Mouse (Mus musculus): ENCODE results near the gene C2cd4c. TPM values are rescaled to one million over a fixed set of nuclear protein-coding genes. Genes with fewer than 3 reads are reported as not detected.

C2cd4c gene
- polyA plus RNA-seq, 1 experiment from 2014 or later: not detected

Other genes starting within 250 kb of the C2cd4c start
- not detected in 2 replicates for gene Vmn2r83, start 145.3 kb downstream of the C2cd4c start, polyA plus RNA-seq (2015; fragmentation: Nextera tagmentation; extraction: Ambion mirVana)
- gene Plpp2, start 80.2 kb downstream of the C2cd4c start, polyA plus RNA-seq (2015; fragmentation: Nextera tagmentation; extraction: Ambion mirVana): 32.9 and 34.4 TPM in 2 replicates
- gene Mier2, start 58.8 kb downstream of the C2cd4c start, polyA plus RNA-seq (2015; fragmentation: Nextera tagmentation; extraction: Ambion mirVana): 43.7 and 44.9 TPM in 2 replicates
- gene Theg, start 26.7 kb downstream of the C2cd4c start, polyA plus RNA-seq (2015; fragmentation: Nextera tagmentation; extraction: Ambion mirVana): not detected in 2 replicates
- 2.0 and 4.2 TPM in 2 replicates for gene Shc2, start 23.9 kb upstream of the C2cd4c start, polyA plus RNA-seq (2015; fragmentation: Nextera tagmentation; extraction: Ambion mirVana)
- not detected in 2 replicates for gene Odf3l2, start 31.7 kb upstream of the C2cd4c start, polyA plus RNA-seq (2015; fragmentation: Nextera tagmentation; extraction: Ambion mirVana)
- gene Madcam1, start 50.5 kb upstream of the C2cd4c start, polyA plus RNA-seq (2015; fragmentation: Nextera tagmentation; extraction: Ambion mirVana): 0.53 and 0.69 TPM in 2 replicates
- gene Tpgs1, start 55.3 kb upstream of the C2cd4c start, polyA plus RNA-seq (2015; fragmentation: Nextera tagmentation; extraction: Ambion mirVana): 57.5 and 58.3 TPM in 2 replicates
- 64.0 and 68.9 TPM in 2 replicates for gene Cdc34, start 68.2 kb upstream of the C2cd4c start, polyA plus RNA-seq (2015; fragmentation: Nextera tagmentation; extraction: Ambion mirVana)
- gene Gzmm, start 75.0 kb upstream of the C2cd4c start, polyA plus RNA-seq (2015; fragmentation: Nextera tagmentation; extraction: Ambion mirVana): 0.62 and 0.98 TPM in 2 replicates
- 1,174 and 1,330 TPM in 2 replicates for gene Bsg, start 90.5 kb upstream of the C2cd4c start, polyA plus RNA-seq (2015; fragmentation: Nextera tagmentation; extraction: Ambion mirVana)
- not detected in 2 replicates for gene Hcn2, start 102.6 kb upstream of the C2cd4c start, polyA plus RNA-seq (2015; fragmentation: Nextera tagmentation; extraction: Ambion mirVana)
- 46.2 and 47.8 TPM in 2 replicates for gene Polrmt, start 132.6 kb upstream of the C2cd4c start, polyA plus RNA-seq (2015; fragmentation: Nextera tagmentation; extraction: Ambion mirVana)
- gene Fgf22, start 141.1 kb upstream of the C2cd4c start, polyA plus RNA-seq (2015; fragmentation: Nextera tagmentation; extraction: Ambion mirVana): 0.11 and 0.29 TPM in 2 replicates
- 47.9 and 61.4 TPM in 2 replicates for gene Rnf126, start 152.9 kb upstream of the C2cd4c start, polyA plus RNA-seq (2015; fragmentation: Nextera tagmentation; extraction: Ambion mirVana)
- 21.7 and 22.7 TPM in 2 replicates for gene Fstl3, start 163.2 kb upstream of the C2cd4c start, polyA plus RNA-seq (2015; fragmentation: Nextera tagmentation; extraction: Ambion mirVana)
- gene Prss57, start 176.9 kb upstream of the C2cd4c start, polyA plus RNA-seq (2015; fragmentation: Nextera tagmentation; extraction: Ambion mirVana): 0.57 and 2.1 TPM in 2 replicates
- gene Palm, start 179.5 kb upstream of the C2cd4c start, polyA plus RNA-seq (2015; fragmentation: Nextera tagmentation; extraction: Ambion mirVana): 52.7 and 54.1 TPM in 2 replicates
- gene Misp, start 207.0 kb upstream of the C2cd4c start, polyA plus RNA-seq (2015; fragmentation: Nextera tagmentation; extraction: Ambion mirVana): 10.6 and 13.5 TPM in 2 replicates
- 344 and 371 TPM in 2 replicates for gene Ptbp1, start 240.4 kb upstream of the C2cd4c start, polyA plus RNA-seq (2015; fragmentation: Nextera tagmentation; extraction: Ambion mirVana)

Measured in lung, embryonic 16.5 days (tissue).